Mouse (Mus musculus): ENCODE data around the gene Bid. TPM values are rescaled to one million over a fixed set of nuclear protein-coding genes. Genes with fewer than 3 reads are reported as not detected.

Bid gene
- polyA plus RNA-seq, 1 experiment = 10.7 TPM

Other genes with a start within 250 kb of the Bid start
- gene Slc25a18, start 143.3 kb downstream of the Bid start, polyA plus RNA-seq (2012; rRNA removed) = 0.08 TPM in 1 of 2 replicates, not detected in the other
- gene Atp6v1e1, start 94.1 kb downstream of the Bid start, polyA plus RNA-seq (2012; rRNA removed) = 72.4 and 153 TPM in 2 replicates
- 5.5 and 9.3 TPM in 2 replicates for gene Bcl2l13, start 80.6 kb downstream of the Bid start, polyA plus RNA-seq (2012; rRNA removed)
- 6.1 and 8.9 TPM in 2 replicates for gene Mical3, start 214.1 kb upstream of the Bid start, polyA plus RNA-seq (2012; rRNA removed)